Mouse (Mus musculus): Measurements from ENCODE around the gene Slit1.
A peak's percentile ranks its signal among the peaks of the same experiment; 100 is the strongest.

The Slit1 gene

GRCm38 (mm10) chr19:41649394-41649793, 94.1 kb downstream of the Slit1 start:
- DNase-seq, result no peak

DNA sequence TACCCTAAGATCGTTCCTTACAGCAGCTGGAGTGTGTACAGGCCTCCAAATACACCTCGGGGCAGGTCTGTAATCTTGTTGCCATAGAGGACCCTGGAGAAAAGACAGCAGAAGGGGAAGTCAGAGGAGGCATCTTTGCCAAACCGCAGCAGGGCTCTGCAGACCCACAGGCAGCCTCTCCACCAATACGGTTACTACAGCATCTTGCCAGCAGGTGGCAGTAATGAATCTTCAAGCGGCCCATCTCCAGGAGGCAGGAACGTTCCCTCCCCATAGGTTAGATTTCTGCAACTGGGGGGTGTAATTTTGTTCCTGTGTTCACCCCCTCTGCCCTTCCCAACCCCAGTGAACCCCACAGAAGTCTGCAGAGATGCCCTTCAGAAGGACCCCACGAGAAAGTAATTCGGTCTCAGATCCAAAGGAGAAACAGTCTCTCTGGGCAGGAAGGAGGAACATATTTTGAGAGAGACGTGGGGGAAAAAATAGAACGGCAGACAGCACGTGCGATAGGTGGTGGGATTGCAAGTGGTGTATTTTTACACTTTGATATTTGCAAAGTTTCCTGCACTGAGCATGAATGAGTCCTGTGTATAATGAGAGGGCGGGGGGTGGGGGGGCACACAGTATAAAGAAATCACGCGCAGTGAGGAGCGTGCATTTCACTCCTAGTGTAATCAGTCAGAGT, 96.4 kb downstream of the Slit1 start:
- DNase-seq, result peak; percentile 83

- peak; percentile 4 for DNase-seq
These were observed 100.5 kb downstream of the Slit1 start for GRCm38 (mm10) chr19:41643010-41643409.

DNA sequence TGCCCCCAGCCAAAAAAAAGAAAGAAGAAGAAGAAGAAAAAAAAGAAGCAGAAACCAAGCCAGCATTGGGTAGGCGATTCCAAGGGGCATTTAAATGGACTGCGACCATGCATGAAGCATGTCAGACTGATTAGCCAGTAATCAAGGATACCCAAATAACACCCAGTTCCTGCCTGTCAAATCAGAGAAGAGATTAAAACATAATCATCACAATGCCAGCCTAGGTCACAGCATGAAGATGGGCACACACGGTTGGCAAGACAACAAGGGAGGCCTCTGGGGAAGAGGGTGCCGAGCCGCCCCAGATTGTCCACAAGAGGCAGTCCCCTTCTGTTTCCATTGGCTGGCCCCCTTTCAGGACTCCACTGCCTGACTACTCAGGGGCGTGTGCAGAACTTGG, 108.5 kb downstream of the Slit1 start:
- no peak for DNase-seq

- DNase-seq, result no peak
These were observed 109.4 kb downstream of the Slit1 start for GRCm38 (mm10) chr19:41634099-41634498.

DNA sequence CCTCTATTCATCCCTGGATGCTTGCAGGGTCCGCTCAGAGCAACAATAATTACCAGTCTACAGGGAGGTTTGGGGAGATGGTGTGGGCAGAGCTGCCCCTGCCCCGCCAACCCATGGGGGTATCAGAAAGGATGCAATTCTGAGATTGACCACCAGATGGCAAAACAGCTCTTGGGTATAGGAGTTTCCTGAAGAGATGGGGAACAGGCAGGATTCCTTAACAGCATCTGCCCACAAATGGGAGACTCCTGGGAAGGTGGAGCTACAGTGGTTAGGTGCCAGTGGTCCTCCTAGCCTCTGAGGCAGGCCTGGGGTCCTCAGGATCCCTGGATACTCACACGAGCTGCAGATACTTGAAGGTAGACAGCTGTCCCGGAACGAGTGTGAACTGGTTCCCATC, 113.9 kb downstream of the Slit1 start:
- DNase-seq, result peak; percentile 77

- peak; percentile 61 for DNase-seq
These were observed 114.5 kb downstream of the Slit1 start for GRCm38 (mm10) chr19:41628970-41629369.

DNA sequence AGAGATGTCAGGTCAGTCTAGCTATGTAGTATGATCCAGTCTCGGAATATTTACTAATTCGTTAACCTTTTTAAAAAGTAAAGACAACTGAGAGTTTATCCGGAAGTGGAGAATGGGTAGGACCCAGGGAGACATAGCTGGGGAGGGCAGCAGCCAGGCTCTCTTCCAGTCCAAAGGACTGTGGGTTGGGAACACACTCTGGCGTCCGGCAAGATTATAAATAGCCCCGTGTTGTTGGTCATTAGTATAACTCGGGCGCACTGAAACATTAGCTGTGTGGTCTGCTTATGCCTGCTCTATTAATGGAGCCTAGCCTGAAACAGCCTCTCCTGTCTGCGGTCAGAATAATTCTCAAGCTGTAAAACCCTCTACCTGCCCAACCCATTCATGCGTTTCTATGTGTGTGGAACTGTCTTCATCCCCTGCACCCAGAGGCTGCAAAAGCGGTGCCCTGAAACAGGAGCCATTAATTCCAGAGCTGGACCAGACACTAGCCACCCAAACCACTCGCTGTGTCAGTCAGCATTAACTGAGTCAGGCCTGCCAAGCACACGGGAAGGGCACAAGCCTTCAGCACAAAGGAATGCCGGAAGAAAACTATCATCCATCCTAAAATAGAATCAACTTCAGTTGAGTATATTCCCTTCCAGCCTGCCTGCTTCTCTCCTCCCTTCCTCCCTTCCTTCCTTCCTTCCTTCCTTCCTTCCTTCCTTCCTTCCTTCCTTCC, 122.9 kb downstream of the Slit1 start:
- no peak for DNase-seq

GRCm38 (mm10) chr19:41618771-41619385, 124.6 kb downstream of the Slit1 start:
- DNase-seq, result no peak

GRCm38 (mm10) chr19:41618153-41618657, 125.3 kb downstream of the Slit1 start:
- DNase-seq, result no peak

GRCm38 (mm10) chr19:41617102-41617501, 126.4 kb downstream of the Slit1 start:
- DNase-seq, result no peak

DNA sequence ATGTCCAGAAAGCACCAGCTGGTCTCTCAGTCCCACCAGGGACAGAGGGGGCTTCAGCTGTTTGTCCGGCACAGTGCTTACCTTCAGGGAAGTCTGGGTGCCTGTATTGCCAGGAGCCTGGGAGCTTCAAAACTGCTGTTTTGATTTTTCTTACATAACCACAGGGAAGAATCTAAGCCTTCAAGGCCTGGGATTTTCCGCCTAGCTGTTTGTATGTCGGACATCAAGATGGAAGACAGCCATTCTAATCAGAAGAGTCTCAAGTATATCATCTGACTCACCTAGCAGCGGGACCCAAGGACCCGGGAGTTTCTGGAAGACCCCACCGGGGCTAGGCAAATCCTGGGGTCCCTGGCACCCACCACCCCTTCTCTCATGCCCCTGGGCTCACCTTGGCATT, 127.2 kb downstream of the Slit1 start:
- DNase-seq, result no peak

DNA sequence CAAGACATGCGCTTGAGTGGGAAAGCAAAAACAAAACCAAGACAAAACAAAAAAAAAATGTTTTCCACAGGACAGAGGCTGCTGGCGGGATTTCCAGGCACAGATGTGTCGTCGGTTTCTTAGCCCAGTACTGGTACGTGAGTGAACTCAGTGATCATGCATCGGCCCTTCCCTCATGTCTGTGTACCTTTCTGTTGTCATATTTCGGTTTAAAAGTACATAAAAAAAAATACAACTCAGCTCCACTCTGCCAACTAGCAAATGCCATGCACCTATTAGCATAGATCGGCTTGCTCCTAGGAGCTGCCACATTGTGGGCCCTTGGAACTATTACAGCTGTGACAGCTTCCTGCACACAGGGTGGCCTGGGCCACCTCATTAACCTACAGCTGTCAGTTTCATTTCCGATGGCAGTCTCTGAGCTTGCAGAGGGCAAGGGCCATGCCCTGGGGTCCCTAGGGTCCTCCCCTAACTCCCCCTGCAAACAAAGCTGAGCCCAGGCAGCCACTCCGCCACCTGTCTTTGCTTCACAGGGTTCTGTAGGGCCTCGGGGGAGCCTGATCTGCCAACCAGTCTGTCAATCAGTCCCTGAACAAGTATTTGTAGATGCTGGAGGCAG, 127.8 kb downstream of the Slit1 start:
- DNase-seq, result peak; percentile 4

DNA sequence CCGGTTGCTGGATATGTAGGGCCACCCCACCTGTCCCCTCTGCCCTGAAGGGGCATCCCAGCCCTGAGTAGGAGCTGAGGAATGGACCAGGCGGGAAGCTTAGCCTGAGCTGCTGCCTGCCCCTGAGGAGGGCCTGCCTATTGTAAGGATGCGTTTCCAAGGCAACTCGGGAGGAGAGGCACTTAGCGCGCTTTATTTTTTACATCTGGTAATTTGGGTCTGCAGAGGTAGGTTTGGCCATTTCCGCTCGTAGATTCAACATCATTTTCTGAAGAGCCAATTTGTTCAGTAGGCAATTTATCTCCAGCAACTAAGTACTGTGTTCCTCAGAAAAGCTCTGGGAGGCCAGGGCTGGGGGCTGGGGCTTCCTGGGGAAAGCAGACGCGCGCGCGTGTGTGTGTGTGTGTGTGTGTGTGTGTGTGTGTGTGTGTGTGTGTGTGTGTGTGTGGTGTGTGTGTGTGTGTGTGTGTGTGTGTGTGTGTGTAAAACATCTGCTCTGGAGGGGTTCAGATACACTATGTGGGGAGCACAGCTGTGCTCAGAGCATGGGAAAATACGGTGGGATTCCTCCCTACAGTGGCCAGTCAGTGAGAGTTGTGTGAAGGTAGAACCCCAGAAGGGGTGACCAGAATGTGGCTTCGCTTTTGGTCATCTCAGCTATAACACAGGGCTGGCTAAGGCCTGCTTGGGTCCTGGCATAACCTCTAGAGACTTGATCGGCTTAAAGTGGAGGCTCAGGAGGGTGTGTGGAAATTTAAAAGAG, 130.0 kb downstream of the Slit1 start:
- no peak for DNase-seq

DNA sequence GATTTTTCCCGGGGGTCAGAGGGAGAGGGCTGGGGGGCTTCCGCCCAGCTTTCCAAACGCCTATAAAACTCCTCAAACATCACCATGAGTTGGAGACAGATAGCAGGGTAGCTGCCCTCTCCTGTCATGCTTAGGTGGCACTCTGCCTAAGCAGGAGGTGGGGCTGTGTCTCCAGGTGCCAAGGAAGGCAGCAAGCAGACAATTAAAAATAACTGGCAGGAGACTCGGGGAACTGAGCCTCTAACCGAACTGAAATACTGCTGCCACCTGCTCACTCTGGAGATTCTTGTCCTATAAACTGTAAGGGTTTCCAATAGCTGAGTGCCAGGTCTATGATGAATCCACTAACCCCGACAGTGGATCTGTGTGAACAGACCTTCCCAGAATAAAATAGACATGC, 131.8 kb downstream of the Slit1 start:
- no peak for DNase-seq

DNA sequence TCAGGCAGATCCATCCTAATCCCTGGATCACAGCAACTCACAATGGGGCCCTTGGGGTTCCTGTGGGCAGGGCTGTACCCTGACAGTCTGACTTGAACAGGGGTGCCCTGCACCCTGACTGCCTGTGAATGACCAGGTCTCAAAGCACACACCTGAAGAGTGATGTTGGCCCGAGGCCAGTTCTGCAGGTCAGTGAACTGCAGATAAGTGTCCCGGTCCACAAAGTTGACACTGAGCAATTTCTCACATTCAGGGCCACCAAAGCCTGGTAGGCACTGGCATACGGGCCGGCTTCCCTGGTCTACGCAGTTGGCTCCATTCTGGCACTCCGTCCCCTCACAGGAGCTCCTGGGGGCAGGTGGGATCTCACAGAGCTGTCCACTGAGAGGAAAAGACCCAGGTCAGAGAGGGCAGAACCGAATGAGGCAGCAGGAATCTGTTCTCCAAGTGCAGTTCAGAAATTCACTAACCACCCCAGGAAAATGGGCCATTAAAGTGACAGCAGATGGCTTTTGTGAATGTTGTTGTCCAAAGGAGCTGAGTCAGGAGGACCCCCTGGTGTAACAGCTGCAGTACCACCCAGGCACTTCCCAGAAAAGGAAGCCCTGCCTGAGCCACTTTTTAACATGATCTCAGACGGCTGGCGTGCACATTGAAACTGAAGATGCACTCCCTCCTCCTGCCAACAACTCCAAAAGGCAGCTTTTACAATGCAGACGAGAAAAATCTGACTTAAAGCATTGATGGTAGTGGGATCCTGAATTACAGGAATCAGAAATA, 137.1 kb downstream of the Slit1 start:
- no peak for DNase-seq

DNA sequence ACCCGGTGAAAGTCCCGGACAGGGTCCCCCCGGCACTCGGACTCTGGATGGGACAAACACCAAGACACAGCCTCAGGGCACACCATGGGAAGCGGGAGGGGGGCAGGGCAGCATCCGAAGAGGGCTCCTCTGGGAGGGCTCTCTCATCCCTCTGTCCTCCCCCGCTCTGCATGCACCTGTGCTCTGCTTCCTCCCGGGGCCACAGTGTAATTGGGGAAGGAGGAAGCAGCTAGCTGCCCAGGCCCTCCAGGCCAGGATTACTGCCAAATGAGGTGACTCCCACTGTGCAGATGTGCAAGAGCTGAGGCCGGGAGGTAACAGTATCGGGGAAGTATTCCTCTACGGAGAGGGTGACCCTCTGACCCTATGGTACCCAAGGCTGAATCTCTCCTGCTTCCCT, 142.8 kb downstream of the Slit1 start:
- no peak for DNase-seq

GRCm38 (mm10) chr19:41597170-41597894, 146.1 kb downstream of the Slit1 start:
- peak; percentile 90 for DNase-seq

DNA sequence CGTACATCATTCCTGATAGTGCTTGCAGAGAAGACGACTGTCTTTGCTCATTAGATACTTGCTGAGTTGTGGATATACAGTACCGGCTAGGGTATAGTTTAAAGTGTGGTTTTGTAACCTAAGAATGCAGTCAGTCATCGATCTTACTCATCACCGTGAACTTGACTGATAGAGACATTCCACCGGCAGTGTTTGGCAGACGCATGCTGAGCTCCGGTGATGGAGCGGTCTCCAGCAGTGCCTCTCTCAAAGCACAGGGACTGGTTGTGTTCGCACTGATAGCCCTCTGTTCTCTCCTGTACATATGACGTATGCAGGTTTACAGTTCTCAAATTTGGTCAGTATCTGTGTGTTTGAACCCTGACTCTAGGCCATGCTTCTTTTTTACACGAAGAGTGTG, 151.7 kb downstream of the Slit1 start:
- no peak for DNase-seq

GRCm38 (mm10) chr19:41589681-41590080, 153.8 kb downstream of the Slit1 start:
- DNase-seq, result no peak

- no peak for DNase-seq
These were observed 154.4 kb downstream of the Slit1 start for GRCm38 (mm10) chr19:41589026-41589425.
